Mouse (Mus musculus): ENCODE measurements around the gene 2810408A11Rik. TPM values are rescaled to one million over a fixed set of nuclear protein-coding genes. Genes with fewer than 3 reads are reported as not detected.

2810408A11Rik gene
- 0.77 and 1.0 TPM in 2 replicates for polyA plus RNA-seq (2012; rRNA removed)

GRCm38 (mm10) chr11:69900471-69901405 is at the start of gene 2810408A11Rik, which contains the start of gene Neurl4:
Gene 2810408A11Rik (minus strand): TSS chr11:69900987.
Gene Neurl4 (plus strand): TSS chr11:69901072.

GRCm38 (mm10) chr11:69948066-69948762 is 47.4 kb upstream of the 2810408A11Rik start, which contains the start of gene Slc2a4:
Gene Slc2a4 (minus strand): TSS chr11:69948188.

GRCm38 (mm10) chr11:69935137-69935879 is 34.5 kb upstream of the 2810408A11Rik start, which contains the start of gene Ybx2:
Gene Ybx2 (plus strand): TSS chr11:69935796.

GRCm38 (mm10) chr11:69921114-69922011 is 20.6 kb upstream of the 2810408A11Rik start, which contains the start of gene Eif5a:
Gene Eif5a (minus strand): TSS chr11:69921958.

GRCm38 (mm10) chr11:69913554-69914371 is 13.0 kb upstream of the 2810408A11Rik start, which contains the start of gene Gps2:
Gene Gps2 (plus strand): TSS chr11:69913888.

GRCm38 (mm10) chr11:69895291-69895690 is 5.5 kb downstream of the 2810408A11Rik start, which contains the start of gene Acap1:
Gene Acap1 (minus strand): TSS chr11:69895539.

GRCm38 (mm10) chr11:69880853-69881603 is 19.8 kb downstream of the 2810408A11Rik start, which contains the start of gene Kctd11:
Gene Kctd11 (minus strand): TSS chr11:69881406.

GRCm38 (mm10) chr11:69877878-69878277 is 22.9 kb downstream of the 2810408A11Rik start, which contains the start of gene Tmem95:
Gene Tmem95 (minus strand): TSS chr11:69878018.

GRCm38 (mm10) chr11:69858113-69858998 is 42.4 kb downstream of the 2810408A11Rik start, which contains the start of gene Tnk1:
Gene Tnk1 (minus strand): TSS chr11:69858730.

Other genes with a start within 250 kb of the 2810408A11Rik start
- 5.0 and 6.1 TPM in 2 replicates for gene Sox15, start 245.7 kb downstream of the 2810408A11Rik start, polyA plus RNA-seq (2012; rRNA removed)
- 79.1 and 96.6 TPM in 2 replicates for gene Mpdu1, start 238.3 kb downstream of the 2810408A11Rik start, polyA plus RNA-seq (2012; rRNA removed)
- gene Cd68, start 234.8 kb downstream of the 2810408A11Rik start, polyA plus RNA-seq (2012; rRNA removed) = 19.8 and 26.7 TPM in 2 replicates
- 47.2 and 66.8 TPM in 2 replicates for gene Eif4a1, start 228.6 kb downstream of the 2810408A11Rik start, polyA plus RNA-seq (2012; rRNA removed)
- gene Senp3, start 218.9 kb downstream of the 2810408A11Rik start, polyA plus RNA-seq (2012; rRNA removed) = 10.6 and 12.6 TPM in 2 replicates
- gene Tnfsf13, start 215.2 kb downstream of the 2810408A11Rik start, polyA plus RNA-seq (2012; rRNA removed) = 1.0 and 1.7 TPM in 2 replicates
- 15.9 and 22.7 TPM in 2 replicates for gene Tnfsf12, start 205.1 kb downstream of the 2810408A11Rik start, polyA plus RNA-seq (2012; rRNA removed)
- 4.2 and 5.1 TPM in 2 replicates for gene Tnfsfm13, start 204.9 kb downstream of the 2810408A11Rik start, polyA plus RNA-seq (2012; rRNA removed)
- gene Polr2a, start 142.3 kb downstream of the 2810408A11Rik start, polyA plus RNA-seq (2012; rRNA removed) = 7.3 and 12.3 TPM in 2 replicates
- 0.12 and 0.19 TPM in 2 replicates for gene Slc35g3, start 139.0 kb downstream of the 2810408A11Rik start, polyA plus RNA-seq (2012; rRNA removed)
- gene Zbtb4, start 135.1 kb downstream of the 2810408A11Rik start, polyA plus RNA-seq (2012; rRNA removed) = 10.3 and 17.5 TPM in 2 replicates
- gene Chrnb1, start 105.0 kb downstream of the 2810408A11Rik start, polyA plus RNA-seq (2012; rRNA removed) = 3.2 and 5.8 TPM in 2 replicates
- gene Fgf11, start 99.1 kb downstream of the 2810408A11Rik start, polyA plus RNA-seq (2012; rRNA removed) = 2.3 and 2.6 TPM in 2 replicates
- gene Tmem102, start 95.4 kb downstream of the 2810408A11Rik start, polyA plus RNA-seq (2012; rRNA removed) = 23.4 and 35.3 TPM in 2 replicates
- gene Gm39566, start 85.7 kb downstream of the 2810408A11Rik start, polyA plus RNA-seq (2012; rRNA removed) = not detected in 2 replicates
- gene Spem2, start 82.5 kb downstream of the 2810408A11Rik start, polyA plus RNA-seq (2012; rRNA removed) = not detected in 2 replicates
- gene Spem1, start 78.8 kb downstream of the 2810408A11Rik start, polyA plus RNA-seq (2012; rRNA removed) = 0.05 TPM in 1 of 2 replicates, not detected in the other
- gene Nlgn2, start 63.2 kb downstream of the 2810408A11Rik start, polyA plus RNA-seq (2012; rRNA removed) = 10.0 and 11.0 TPM in 2 replicates
- gene Tmem256, start 62.5 kb downstream of the 2810408A11Rik start, polyA plus RNA-seq (2012; rRNA removed) = 105 and 145 TPM in 2 replicates
- 51.9 and 53.6 TPM in 2 replicates for gene Plscr3, start 54.6 kb downstream of the 2810408A11Rik start, polyA plus RNA-seq (2012; rRNA removed)
- gene Tnk1, start 42.3 kb downstream of the 2810408A11Rik start, polyA plus RNA-seq (2012; rRNA removed) = 18.6 and 19.9 TPM in 2 replicates
- not detected in 2 replicates for gene Tmem95, start 23.0 kb downstream of the 2810408A11Rik start, polyA plus RNA-seq (2012; rRNA removed)
- gene Kctd11, start 19.6 kb downstream of the 2810408A11Rik start, polyA plus RNA-seq (2012; rRNA removed) = 7.2 and 8.2 TPM in 2 replicates
- 0.81 and 1.9 TPM in 2 replicates for gene Acap1, start 5.4 kb downstream of the 2810408A11Rik start, polyA plus RNA-seq (2012; rRNA removed)
- 11.5 and 14.7 TPM in 2 replicates for gene Neurl4, start 85 bp upstream of the 2810408A11Rik start, polyA plus RNA-seq (2012; rRNA removed)
- gene Gps2, start 12.9 kb upstream of the 2810408A11Rik start, polyA plus RNA-seq (2012; rRNA removed) = 71.1 and 72.4 TPM in 2 replicates
- gene Eif5a, start 21.0 kb upstream of the 2810408A11Rik start, polyA plus RNA-seq (2012; rRNA removed) = 152 and 162 TPM in 2 replicates
- 26.1 and 33.8 TPM in 2 replicates for gene Ybx2, start 34.8 kb upstream of the 2810408A11Rik start, polyA plus RNA-seq (2012; rRNA removed)
- gene Slc2a4, start 47.2 kb upstream of the 2810408A11Rik start, polyA plus RNA-seq (2012; rRNA removed) = 51.9 and 55.0 TPM in 2 replicates
- gene Cldn7, start 63.8 kb upstream of the 2810408A11Rik start, polyA plus RNA-seq (2012; rRNA removed) = 3.6 and 4.8 TPM in 2 replicates
- gene Ctdnep1, start 80.2 kb upstream of the 2810408A11Rik start, polyA plus RNA-seq (2012; rRNA removed) = 39.4 and 42.7 TPM in 2 replicates
- 27.8 and 29.8 TPM in 2 replicates for gene Elp5, start 81.5 kb upstream of the 2810408A11Rik start, polyA plus RNA-seq (2012; rRNA removed)
- 180 and 211 TPM in 2 replicates for gene Gabarap, start 90.2 kb upstream of the 2810408A11Rik start, polyA plus RNA-seq (2012; rRNA removed)
- 2.7 and 4.8 TPM in 2 replicates for gene Phf23, start 94.8 kb upstream of the 2810408A11Rik start, polyA plus RNA-seq (2012; rRNA removed)
- gene Dvl2, start 99.6 kb upstream of the 2810408A11Rik start, polyA plus RNA-seq (2012; rRNA removed) = 5.2 and 6.7 TPM in 2 replicates
- gene Acadvl, start 114.4 kb upstream of the 2810408A11Rik start, polyA plus RNA-seq (2012; rRNA removed) = 53.2 and 55.7 TPM in 2 replicates
- 5.7 and 6.6 TPM in 2 replicates for gene Dlg4, start 116.0 kb upstream of the 2810408A11Rik start, polyA plus RNA-seq (2012; rRNA removed)
- gene Asgr1, start 153.1 kb upstream of the 2810408A11Rik start, polyA plus RNA-seq (2012; rRNA removed) = 0.32 TPM in 1 of 2 replicates, not detected in the other
- gene Asgr2, start 191.7 kb upstream of the 2810408A11Rik start, polyA plus RNA-seq (2012; rRNA removed) = 0.20 and 0.28 TPM in 2 replicates
- 1.7 TPM in 2 replicates for gene Mgl2, start 229.3 kb upstream of the 2810408A11Rik start, polyA plus RNA-seq (2012; rRNA removed)

Data from stomach, adult 2 months (tissue).